Mouse (Mus musculus): ENCODE data around the gene Vkorc1l1. TPM values are rescaled to one million over a fixed set of nuclear protein-coding genes. Genes with fewer than 3 reads are reported as not detected.

Vkorc1l1 gene
- polyA plus RNA-seq, 1 experiment = 41.5 TPM

DNA sequence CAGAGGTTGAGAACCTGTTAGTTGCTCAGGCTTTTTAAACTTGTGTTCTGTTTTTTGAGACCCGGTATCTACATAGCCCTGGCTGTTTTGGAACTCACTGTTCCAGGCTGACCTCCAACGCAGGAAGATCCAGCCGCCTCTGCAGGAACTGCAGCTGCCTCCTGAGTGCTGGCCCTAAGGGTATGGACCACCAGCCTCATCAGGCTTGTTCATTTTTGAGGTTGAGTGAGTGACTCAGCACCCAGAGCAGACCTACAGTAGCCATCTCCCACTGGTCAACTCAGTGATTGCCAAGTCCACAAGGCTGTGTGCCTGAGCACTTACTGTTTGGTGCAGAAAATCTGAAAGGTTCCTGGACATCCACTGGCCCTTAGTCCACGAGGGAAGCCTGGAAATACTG lies 29.7 kb downstream of the Vkorc1l1 start:
- H3K4me3 ChIP-seq (ENCODE audit: insufficient read depth, low read depth, low read length) = no peak overlapping the region
- no peaks in the 10 kb centered on the region for H3K4me1 ChIP-seq (ENCODE audit: control insufficient read depth, insufficient read depth, insufficient read length, low read length)
- no peak overlapping the region for H3K27ac ChIP-seq (replicated peaks; ENCODE audit: low read depth, low read length)

GRCm38 (mm10) chr5:129974354-129974753 lies 32.6 kb downstream of the Vkorc1l1 start:
- Histone ChIP-seq H3K4me3 (ENCODE audit: insufficient read depth, low read depth, low read length) (no peak overlapping the region), H3K27ac (replicated peaks; ENCODE audit: low read depth, low read length) (no peak overlapping the region), H3K4me1 (ENCODE audit: control insufficient read depth, insufficient read depth, insufficient read length, low read length) (no peaks in the 10 kb centered on the region)

GRCm38 (mm10) chr5:129974866-129975311 lies 33.1 kb downstream of the Vkorc1l1 start:
- Histone ChIP-seq H3K4me3 (ENCODE audit: insufficient read depth, low read depth, low read length) (no peak overlapping the region), H3K27ac (replicated peaks; ENCODE audit: low read depth, low read length) (no peak overlapping the region), H3K4me1 (ENCODE audit: control insufficient read depth, insufficient read depth, insufficient read length, low read length) (no peaks in the 10 kb centered on the region)

GRCm38 (mm10) chr5:129977768-129978167 lies 36.0 kb downstream of the Vkorc1l1 start:
- H3K27ac ChIP-seq (replicated peaks; ENCODE audit: low read depth, low read length) = no peak overlapping the region
- no peaks in the 10 kb centered on the region for H3K4me1 ChIP-seq (ENCODE audit: control insufficient read depth, insufficient read depth, insufficient read length, low read length)
- H3K4me3 ChIP-seq (ENCODE audit: insufficient read depth, low read depth, low read length) = no peak overlapping the region

GRCm38 (mm10) chr5:129978608-129979007 lies 36.8 kb downstream of the Vkorc1l1 start:
- H3K27ac ChIP-seq (replicated peaks; ENCODE audit: low read depth, low read length) = no peak overlapping the region

DNA sequence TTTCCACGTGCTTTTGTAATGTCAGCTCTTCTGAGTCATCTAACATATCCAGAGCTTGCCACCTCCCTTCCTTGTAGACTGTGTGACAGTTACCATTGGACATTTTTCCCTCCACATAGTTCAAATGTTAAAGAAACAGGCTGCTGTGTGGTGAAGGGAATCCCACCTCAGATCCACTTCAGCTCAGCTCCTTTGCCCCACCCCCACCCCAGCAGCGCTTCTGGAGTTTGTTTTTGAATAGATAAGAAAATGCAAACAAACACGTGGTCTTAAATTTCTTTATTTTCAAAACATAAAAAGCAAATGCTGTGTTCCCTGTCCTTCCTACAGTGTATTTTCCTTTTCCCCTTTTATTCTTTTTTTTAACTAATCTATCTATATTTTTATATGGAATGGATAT lies 38.4 kb downstream of the Vkorc1l1 start:
- no peak overlapping the region for H3K4me3 ChIP-seq (ENCODE audit: insufficient read depth, low read depth, low read length)
- no peaks in the 10 kb centered on the region for H3K4me1 ChIP-seq (ENCODE audit: control insufficient read depth, insufficient read depth, insufficient read length, low read length)
- H3K27ac ChIP-seq (replicated peaks; ENCODE audit: low read depth, low read length) = no peak overlapping the region

More at GRCm38 (mm10) chr5:129978608-129979007, 36.8 kb downstream of the Vkorc1l1 start:
- H3K4me1 ChIP-seq (ENCODE audit: control insufficient read depth, insufficient read depth, insufficient read length, low read length) = no peaks in the 10 kb centered on the region
- no peak overlapping the region for H3K4me3 ChIP-seq (ENCODE audit: insufficient read depth, low read depth, low read length)

DNA sequence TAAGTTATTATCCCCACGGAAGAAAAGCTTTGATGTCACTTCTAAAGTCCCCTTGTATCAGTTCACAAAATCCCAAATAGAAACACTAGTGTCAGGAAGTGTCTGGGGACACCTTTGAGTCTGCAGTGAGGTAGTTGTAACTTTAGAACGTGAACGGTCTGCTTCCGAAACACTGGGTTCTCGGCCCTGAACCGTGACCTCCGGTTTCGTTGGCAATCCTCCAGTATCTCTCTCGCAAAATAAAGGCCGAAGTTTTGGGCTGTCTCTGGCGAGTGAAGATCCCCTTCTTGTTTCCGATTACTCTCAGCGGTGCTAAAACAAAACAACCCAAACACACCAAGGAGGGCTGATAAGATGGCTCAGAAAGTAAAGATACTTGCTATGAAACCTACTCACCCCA lies 47.6 kb downstream of the Vkorc1l1 start:
- Histone ChIP-seq H3K27ac (replicated peaks; ENCODE audit: low read depth, low read length) (peak overlapping the region; percentile 20), H3K4me3 (ENCODE audit: insufficient read depth, low read depth, low read length) (no peak overlapping the region), H3K4me1 (ENCODE audit: control insufficient read depth, insufficient read depth, insufficient read length, low read length) (peaks cover 2% of the 10 kb centered on the region; the same call in 1 of the 2 replicates)

- Histone ChIP-seq H3K4me3 (ENCODE audit: insufficient read depth, low read depth, low read length) (no peak overlapping the region), H3K4me1 (ENCODE audit: control insufficient read depth, insufficient read depth, insufficient read length, low read length) (peaks cover 2% of the 10 kb centered on the region; the same call in 1 of the 2 replicates), H3K27ac (replicated peaks; ENCODE audit: low read depth, low read length) (no peak overlapping the region)
Observed at GRCm38 (mm10) chr5:129991898-129992297, 50.1 kb downstream of the Vkorc1l1 start.

- H3K27ac ChIP-seq (replicated peaks; ENCODE audit: low read depth, low read length) = no peak overlapping the region
Observed at GRCm38 (mm10) chr5:129993374-129993773, 51.6 kb downstream of the Vkorc1l1 start.

GRCm38 (mm10) chr5:129994989-129995388 lies 53.2 kb downstream of the Vkorc1l1 start:
- Histone ChIP-seq H3K4me1 (ENCODE audit: control insufficient read depth, insufficient read depth, insufficient read length, low read length) (peaks cover under 1% of the 10 kb centered on the region; the same call in 1 of the 2 replicates), H3K27ac (replicated peaks; ENCODE audit: low read depth, low read length) (no peak overlapping the region)

More at GRCm38 (mm10) chr5:129993374-129993773, 51.6 kb downstream of the Vkorc1l1 start:
- no peak overlapping the region for H3K4me3 ChIP-seq (ENCODE audit: insufficient read depth, low read depth, low read length)
- peaks cover 2% of the 10 kb centered on the region; the same call in 1 of the 2 replicates for H3K4me1 ChIP-seq (ENCODE audit: control insufficient read depth, insufficient read depth, insufficient read length, low read length)

GRCm38 (mm10) chr5:129997700-129998099 lies 55.9 kb downstream of the Vkorc1l1 start:
- Histone ChIP-seq H3K4me1 (ENCODE audit: control insufficient read depth, insufficient read depth, insufficient read length, low read length) (0 out of 2 replicates have a peak, but pooled peaks cover 3% of the 10 kb centered on the region), H3K27ac (replicated peaks; ENCODE audit: low read depth, low read length) (no peak overlapping the region)

More at GRCm38 (mm10) chr5:129994989-129995388, 53.2 kb downstream of the Vkorc1l1 start:
- no peak overlapping the region for H3K4me3 ChIP-seq (ENCODE audit: insufficient read depth, low read depth, low read length)

GRCm38 (mm10) chr5:129999097-129999496 lies 57.3 kb downstream of the Vkorc1l1 start:
- Histone ChIP-seq H3K27ac (replicated peaks; ENCODE audit: low read depth, low read length) (no peak overlapping the region), H3K4me3 (ENCODE audit: insufficient read depth, low read depth, low read length) (no peak overlapping the region), H3K4me1 (ENCODE audit: control insufficient read depth, insufficient read depth, insufficient read length, low read length) (peaks cover 8% of the 10 kb centered on the region; the same call in 1 of the 2 replicates)

More at GRCm38 (mm10) chr5:129997700-129998099, 55.9 kb downstream of the Vkorc1l1 start:
- H3K4me3 ChIP-seq (ENCODE audit: insufficient read depth, low read depth, low read length) = no peak overlapping the region

GRCm38 (mm10) chr5:130000735-130001134 lies 59.0 kb downstream of the Vkorc1l1 start:
- Histone ChIP-seq H3K4me1 (ENCODE audit: control insufficient read depth, insufficient read depth, insufficient read length, low read length) (peaks cover 8% of the 10 kb centered on the region; the same call in 1 of the 2 replicates), H3K27ac (replicated peaks; ENCODE audit: low read depth, low read length) (peak overlapping the region; percentile 40)

GRCm38 (mm10) chr5:130001356-130001987 lies 59.7 kb downstream of the Vkorc1l1 start:
- Histone ChIP-seq H3K27ac (replicated peaks; ENCODE audit: low read depth, low read length) (peak overlapping the region; percentile 40), H3K4me3 (ENCODE audit: insufficient read depth, low read depth, low read length) (peak overlapping the region; percentile 90)

More at GRCm38 (mm10) chr5:130000735-130001134, 59.0 kb downstream of the Vkorc1l1 start:
- no peak overlapping the region for H3K4me3 ChIP-seq (ENCODE audit: insufficient read depth, low read depth, low read length)

GRCm38 (mm10) chr5:130002301-130003146 lies 60.8 kb downstream of the Vkorc1l1 start, which contains the start of gene Gusb:
Gene Gusb (minus strand): TSS chr5:130003049.
- Histone ChIP-seq H3K4me1 (ENCODE audit: control insufficient read depth, insufficient read depth, insufficient read length, low read length) (peaks cover 8% of the 10 kb centered on the region; the same call in 1 of the 2 replicates), H3K4me3 (ENCODE audit: insufficient read depth, low read depth, low read length) (peak within 1 kb of the TSS; percentile 90), H3K27ac (replicated peaks; ENCODE audit: low read depth, low read length) (peak within 1 kb of the TSS; percentile 96)

More at GRCm38 (mm10) chr5:130001356-130001987, 59.7 kb downstream of the Vkorc1l1 start:
- peaks cover 8% of the 10 kb centered on the region; the same call in 1 of the 2 replicates for H3K4me1 ChIP-seq (ENCODE audit: control insufficient read depth, insufficient read depth, insufficient read length, low read length)

Data from brown adipose tissue, adult 24 weeks (tissue).